Mouse (Mus musculus) forebrain, embryonic 14.5 days (tissue): Measurements from ENCODE around the gene Dyrk1a. TPM values are rescaled to one million over a fixed set of nuclear protein-coding genes. Genes with fewer than 3 reads are reported as not detected.

Experiments used
- ATAC-seq: fragments of 200-750 bp; cut with Nextera tagmentation; 2 replicates; pipeline ENCODE4 v1.8.0; 2017; ENCODE audit warnings: mild to moderate bottlenecking, moderate library complexity
- DNase-seq: peaks from one replicate; pipeline ENCODE4 v3.0.0-alpha.2; 2015; ENCODE audit warnings: low spot score
- H3K27ac ChIP-seq: fragments of 300-500 bp; sonication (generic); 2 replicates; pipeline ENCODE4 v1.5.1; 2014; ENCODE audit warnings: low read depth, mild to moderate bottlenecking, control low read depth, low read length, moderate library complexity
- H3K27me3 ChIP-seq: fragments of 300-500 bp; sonication (generic); replicated peaks from 2 replicates; pipeline ENCODE4 v1.6.1; 2014; ENCODE audit warnings: low read length, control low read depth, mixed read lengths; ENCODE audit not compliant: control insufficient read depth, insufficient read depth
- H3K36me3 ChIP-seq: fragments of 300-500 bp; sonication (generic); 2 replicates; pipeline ENCODE4 v1.6.1; 2014; ENCODE audit warnings: low read length, control low read depth; ENCODE audit not compliant: control insufficient read depth, insufficient read depth
- H3K4me1 ChIP-seq: fragments of 300-500 bp; sonication (generic); 2 replicates; pipeline ENCODE4 v1.6.1; 2014; ENCODE audit warnings: antibody characterized with exemption, low read length, control low read depth; ENCODE audit not compliant: control insufficient read depth, insufficient read depth
- H3K4me2 ChIP-seq: fragments of 300-500 bp; sonication (generic); 2 replicates; pipeline ENCODE4 v1.6.1; 2014; ENCODE audit warnings: mild to moderate bottlenecking, control low read depth, low read length
- H3K4me3 ChIP-seq: fragments of 300-500 bp; sonication (generic); 2 replicates; pipeline ENCODE4 v1.5.1; 2014; ENCODE audit warnings: low read depth, low read length, control low read depth
- H3K9ac ChIP-seq: fragments of 300-500 bp; sonication (generic); 2 replicates; pipeline ENCODE4 v1.6.1; 2014; ENCODE audit warnings: mild to moderate bottlenecking, low read length, control low read depth, moderate library complexity
- H3K9me3 ChIP-seq: fragments of 300-500 bp; sonication (generic); replicated peaks from 2 replicates; pipeline ENCODE4 v1.6.1; 2016; ENCODE audit warnings: low read length, control low read depth, mixed read lengths; ENCODE audit not compliant: control insufficient read depth
- WGBS: fragments of 180-500 bp; shearing (Covaris S2); extraction: QIAGEN DNeasy Blood & Tissue Kit; methylation state at CpG from one replicate; pipeline ENCODE4 v1.1.7; 2014; 5-methylcytosine and 5-hydroxymethylcytosine counted together
- polyA plus RNA-seq: library from polyadenylated mRNA; unstranded; fragments of >200 nt; fragmentation: Nextera tagmentation; extraction: Ambion mirVana; gene quantifications from 2 replicates; pipeline ENCODE4 v1.2.1, GENCODE M21; 2014

Gene Dyrk1a
- polyA plus RNA-seq, 1 experiment from 2014 or later = 15.6 TPM

DNA sequence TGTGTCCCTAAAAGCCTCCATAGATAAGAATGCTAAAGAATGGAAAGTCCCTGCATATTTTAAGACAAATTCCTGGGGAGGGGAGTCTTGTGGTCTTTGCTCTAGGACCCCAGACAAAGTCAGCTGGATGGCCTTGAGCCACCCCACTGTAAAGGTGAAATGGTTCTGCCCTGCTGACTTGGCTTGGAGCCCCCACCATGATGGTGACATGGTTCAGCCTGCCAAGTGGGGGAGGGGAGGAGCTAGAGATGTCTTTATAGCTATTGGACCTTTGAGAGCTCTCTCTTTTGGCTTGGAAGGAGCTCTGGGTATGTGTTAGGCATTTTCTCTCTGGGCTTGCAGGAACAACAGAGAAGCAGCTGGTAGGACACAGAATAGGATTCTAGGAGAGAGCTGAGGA lies 17.9 kb upstream of the Dyrk1a start:
- no peak overlapping the region for H3K4me3 ChIP-seq
- H3K4me1 ChIP-seq = no peaks in the 10 kb centered on the region
- ATAC-seq = no peak
- no peaks in the 10 kb centered on the region for H3K36me3 ChIP-seq
- DNase-seq = no peak
- H3K4me2 ChIP-seq = no peak overlapping the region
- no peaks in the 10 kb centered on the region for H3K9me3 ChIP-seq
- no peaks in the 10 kb centered on the region for H3K27me3 ChIP-seq
- H3K27ac ChIP-seq = no peak overlapping the region
- H3K9ac ChIP-seq = no peak overlapping the region

DNA sequence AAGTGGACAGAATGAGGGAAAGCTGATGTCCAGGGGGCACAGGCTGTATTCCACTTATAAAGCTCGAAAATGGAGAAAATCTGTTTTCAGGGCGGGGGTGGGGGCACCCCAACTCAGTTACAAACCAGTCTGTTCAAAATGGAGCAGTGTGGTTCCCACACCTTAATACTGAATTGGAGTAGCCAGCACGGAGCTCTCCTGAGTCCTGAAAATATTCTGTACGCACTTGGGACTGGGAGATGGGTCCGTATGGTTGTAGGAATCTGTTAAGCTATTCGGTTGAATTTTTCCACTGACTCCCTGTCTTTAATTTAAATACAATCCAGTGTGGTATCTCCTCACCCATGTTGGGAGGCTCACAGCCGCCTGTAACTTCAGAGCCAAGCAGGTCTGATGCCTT lies 14.5 kb upstream of the Dyrk1a start:
- H3K9ac ChIP-seq = no peak overlapping the region
- H3K4me1 ChIP-seq = no peaks in the 10 kb centered on the region
- no peak for DNase-seq
- H3K4me2 ChIP-seq = no peak overlapping the region
- 94% methylated on average over 7 of the region's 7 CpGs for WGBS
- no peaks in the 10 kb centered on the region for H3K27me3 ChIP-seq
- no peak for ATAC-seq
- H3K36me3 ChIP-seq = no peaks in the 10 kb centered on the region
- no peak overlapping the region for H3K27ac ChIP-seq
- no peak overlapping the region for H3K4me3 ChIP-seq
- H3K9me3 ChIP-seq = no peaks in the 10 kb centered on the region

DNA sequence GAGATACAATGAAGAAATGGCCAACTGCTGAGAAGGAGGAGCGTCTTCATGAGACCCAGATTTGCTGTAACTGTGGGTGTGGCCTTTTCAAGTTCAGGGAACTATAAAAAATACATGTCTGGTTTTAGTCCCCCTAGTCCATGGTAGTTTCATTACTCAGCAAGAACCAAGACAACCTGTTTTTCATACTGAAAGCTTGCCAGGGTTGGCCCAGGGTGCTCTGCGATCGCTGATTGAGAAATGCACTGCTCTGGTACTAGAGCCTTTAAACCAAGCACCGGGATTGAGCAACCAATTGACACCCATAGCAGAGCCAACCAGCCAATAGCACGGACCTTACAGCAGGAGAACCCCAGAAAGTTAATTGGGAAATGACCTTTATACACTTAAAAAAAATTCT lies 13.6 kb upstream of the Dyrk1a start:
- H3K4me3 ChIP-seq = no peak overlapping the region
- H3K27ac ChIP-seq = no peak overlapping the region
- DNase-seq = no peak
- H3K9ac ChIP-seq = no peak overlapping the region
- no peaks in the 10 kb centered on the region for H3K27me3 ChIP-seq
- H3K4me1 ChIP-seq = no peaks in the 10 kb centered on the region
- no peaks in the 10 kb centered on the region for H3K36me3 ChIP-seq
- ATAC-seq = no peak
- H3K4me2 ChIP-seq = no peak overlapping the region
- WGBS = 80% methylated on average over 5 of the region's 5 CpGs
- H3K9me3 ChIP-seq = no peaks in the 10 kb centered on the region

DNA sequence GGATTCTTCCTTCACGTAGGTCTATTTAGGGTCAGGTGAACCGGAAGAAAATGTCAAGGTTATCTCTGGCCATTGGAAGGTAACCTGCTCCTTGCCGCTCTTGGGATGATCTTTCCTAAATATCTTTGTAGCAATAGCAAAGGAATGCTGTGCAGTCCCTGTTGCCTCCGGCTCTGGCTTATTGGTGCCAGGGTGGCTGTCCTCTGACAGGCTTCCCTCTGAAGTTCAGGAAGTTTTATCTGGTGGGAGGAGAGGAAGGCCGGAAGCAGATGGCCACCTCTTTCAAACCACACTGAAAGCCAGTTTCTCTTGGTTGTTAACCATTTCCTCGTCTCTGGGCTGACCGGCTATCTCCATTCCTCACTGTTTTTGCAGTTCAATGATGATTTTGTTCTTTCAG lies 10.5 kb upstream of the Dyrk1a start:
- H3K27me3 ChIP-seq = no peaks in the 10 kb centered on the region
- DNase-seq = no peak

DNA sequence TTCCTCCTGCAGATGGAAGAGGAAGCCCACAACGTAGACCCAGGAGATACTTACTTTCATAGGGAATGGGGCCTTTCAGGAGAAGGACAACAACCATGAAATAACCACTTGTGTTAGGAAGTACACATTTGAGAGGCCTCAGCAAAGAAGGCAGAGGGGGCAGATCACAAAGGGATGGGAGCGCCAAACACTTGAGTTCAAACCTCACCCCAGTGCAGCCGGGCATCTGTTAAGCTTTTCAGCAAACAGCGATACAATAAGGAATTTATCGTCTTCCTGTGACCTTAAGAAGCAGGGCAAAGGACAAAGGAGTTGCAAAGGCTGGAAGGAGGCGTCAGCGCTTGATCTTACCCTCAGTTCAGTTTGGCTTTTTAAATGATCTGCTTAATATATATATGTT lies 10.0 kb upstream of the Dyrk1a start:
- WGBS = 79% methylated on average over 7 of the region's 7 CpGs

More for the DNA sequence above, 10.5 kb upstream of the Dyrk1a start:
- Histone ChIP-seq H3K9ac (no peak overlapping the region), H3K36me3 (no peaks in the 10 kb centered on the region), H3K9me3 (no peaks in the 10 kb centered on the region), H3K4me2 (no peak overlapping the region), H3K4me1 (no peaks in the 10 kb centered on the region), H3K4me3 (no peak overlapping the region), H3K27ac (no peak overlapping the region)
- ATAC-seq = no peak
- WGBS = 81% methylated on average over 7 of the region's 7 CpGs

DNA sequence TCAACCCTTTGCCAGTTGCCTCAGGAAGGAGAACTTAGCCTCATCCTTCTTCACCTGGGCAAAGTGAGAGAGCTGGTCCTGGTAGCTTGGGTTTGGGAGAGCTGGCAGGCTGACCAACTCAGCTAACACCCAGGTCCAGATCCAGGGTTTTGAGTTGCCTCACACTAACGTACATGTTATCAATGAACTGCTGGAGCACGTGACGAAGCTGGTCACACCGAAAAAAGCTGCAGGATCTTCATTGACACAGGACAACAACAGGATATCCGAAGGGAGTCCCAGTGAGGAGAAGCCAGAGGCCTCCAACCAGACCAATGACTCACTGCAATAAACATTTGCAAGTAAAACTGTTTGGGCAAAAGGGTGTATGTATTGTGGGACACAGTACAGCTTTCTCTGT lies 9.2 kb upstream of the Dyrk1a start:
- Histone ChIP-seq H3K27ac (no peak overlapping the region), H3K27me3 (no peaks in the 10 kb centered on the region), H3K4me3 (no peak overlapping the region), H3K4me1 (no peaks in the 10 kb centered on the region), H3K4me2 (no peak overlapping the region), H3K36me3 (no peaks in the 10 kb centered on the region), H3K9me3 (no peaks in the 10 kb centered on the region), H3K9ac (no peak overlapping the region)
- ATAC-seq (no peak), DNase-seq (no peak)
- 81% methylated on average over 5 of the region's 5 CpGs for WGBS

More for the DNA sequence above, 10.0 kb upstream of the Dyrk1a start:
- ATAC-seq = no peak
- Histone ChIP-seq H3K9me3 (no peaks in the 10 kb centered on the region), H3K36me3 (no peaks in the 10 kb centered on the region), H3K4me2 (no peak overlapping the region), H3K4me1 (no peaks in the 10 kb centered on the region), H3K27ac (no peak overlapping the region), H3K4me3 (no peak overlapping the region), H3K9ac (no peak overlapping the region), H3K27me3 (no peaks in the 10 kb centered on the region)
- no peak for DNase-seq

DNA sequence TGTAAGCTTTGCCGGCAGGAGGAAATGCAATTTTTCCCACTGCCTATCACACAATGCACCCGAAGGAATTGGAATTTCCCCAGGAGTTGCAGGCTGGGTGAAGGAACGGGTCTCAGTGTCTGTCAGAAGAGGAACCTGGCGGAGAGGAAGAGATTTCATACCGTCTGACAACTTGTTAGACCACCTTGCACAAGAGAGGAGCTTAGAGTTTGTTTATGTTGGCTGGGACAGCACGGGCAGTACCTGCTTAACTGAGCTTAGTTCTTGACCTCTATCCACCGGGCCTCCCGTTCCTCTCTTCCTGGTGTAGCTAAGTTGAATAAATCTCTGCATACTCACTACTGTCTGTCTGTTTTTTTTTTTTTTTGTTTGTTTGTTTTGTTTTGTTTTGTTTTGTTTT lies 3.7 kb upstream of the Dyrk1a start:
- H3K4me3 ChIP-seq = no peak overlapping the region
- H3K9ac ChIP-seq = no peak overlapping the region
- H3K27ac ChIP-seq = no peak overlapping the region
- H3K27me3 ChIP-seq = no peaks in the 10 kb centered on the region
- DNase-seq = no peak
- 77% methylated on average over 8 of the region's 8 CpGs for WGBS
- no peaks in the 10 kb centered on the region for H3K36me3 ChIP-seq
- no peaks in the 10 kb centered on the region for H3K4me1 ChIP-seq
- no peak for ATAC-seq
- H3K4me2 ChIP-seq = no peak overlapping the region
- H3K9me3 ChIP-seq = no peaks in the 10 kb centered on the region

DNA sequence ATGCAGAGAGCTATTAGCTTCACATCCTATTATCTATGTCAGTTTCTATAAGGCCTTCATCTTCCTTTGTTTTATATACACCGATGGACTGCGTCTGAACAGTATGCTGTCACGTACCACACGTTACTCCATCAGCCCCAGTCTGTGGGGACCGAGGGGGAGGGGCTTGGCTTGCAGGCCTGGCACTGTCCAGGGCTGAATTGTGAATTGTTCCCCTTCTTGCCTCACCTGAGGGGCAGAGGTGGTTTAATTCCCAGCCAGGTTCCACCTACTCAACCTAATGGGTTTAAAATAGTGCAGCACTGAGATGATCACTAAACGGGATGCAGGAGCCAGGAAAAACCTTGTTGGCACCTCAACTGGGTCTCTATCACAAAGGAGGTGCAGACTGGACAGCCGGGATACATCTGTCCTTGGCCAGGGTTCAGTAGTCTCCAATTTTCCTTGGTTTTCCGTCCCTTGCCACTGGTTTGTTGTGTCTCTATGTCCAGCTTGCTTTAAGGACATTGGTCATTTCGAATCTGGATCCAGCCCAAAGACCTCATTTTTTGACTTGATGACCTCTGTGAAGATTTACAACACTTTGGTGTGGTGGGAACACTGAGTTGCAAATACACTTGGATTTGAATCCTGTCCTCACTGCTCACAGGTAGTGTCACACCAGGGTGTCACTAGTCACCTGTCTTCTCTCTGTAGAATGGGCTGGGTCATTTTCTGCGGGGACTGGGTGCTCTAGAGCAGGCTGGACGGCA lies 2.8 kb upstream of the Dyrk1a start:
- Histone ChIP-seq H3K4me1 (peaks cover 5% of the 10 kb centered on the region; the same call in 1 of the 2 replicates), H3K27me3 (no peaks in the 10 kb centered on the region), H3K4me2 (no peak overlapping the region), H3K9me3 (no peaks in the 10 kb centered on the region), H3K27ac (no peak overlapping the region), H3K9ac (no peak overlapping the region), H3K36me3 (no peaks in the 10 kb centered on the region), H3K4me3 (no peak overlapping the region)
- no peak for DNase-seq
- 81% methylated on average over 11 of the region's 11 CpGs for WGBS
- no peak for ATAC-seq

DNA sequence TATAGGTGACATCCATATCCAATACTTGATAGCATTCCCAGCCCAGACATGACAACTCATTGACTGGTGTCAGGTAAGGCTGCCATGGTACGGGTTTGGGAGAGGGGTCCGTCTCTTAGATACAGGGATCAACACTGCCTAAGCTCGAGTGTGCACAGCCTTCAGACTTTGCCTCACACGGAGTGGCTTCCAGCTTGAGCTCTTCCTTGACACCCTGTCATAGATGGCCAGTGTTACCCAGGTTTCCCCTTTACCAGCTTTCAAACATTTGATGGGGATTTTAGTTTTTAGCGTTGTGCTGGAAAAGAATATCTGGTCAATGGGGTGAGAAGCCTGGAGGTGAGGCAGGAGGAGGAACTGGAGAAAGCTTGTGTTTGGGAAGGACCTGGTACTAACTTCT lies 2.1 kb upstream of the Dyrk1a start:
- 67% methylated on average over 5 of the region's 5 CpGs for WGBS
- H3K9ac ChIP-seq = no peak overlapping the region
- no peak overlapping the region for H3K27ac ChIP-seq
- no peak overlapping the region for H3K4me3 ChIP-seq
- no peaks in the 10 kb centered on the region for H3K27me3 ChIP-seq
- no peaks in the 10 kb centered on the region for H3K36me3 ChIP-seq
- no peak for ATAC-seq
- no peak for DNase-seq
- no peaks in the 10 kb centered on the region for H3K9me3 ChIP-seq
- no peak overlapping the region for H3K4me2 ChIP-seq
- H3K4me1 ChIP-seq = peaks cover 12% of the 10 kb centered on the region
